Mouse (Mus musculus) layer of hippocampus, adult 11-12 months (tissue): Measurements from ENCODE around the gene Pcsk4.
A peak's percentile ranks its signal among the peaks of the same experiment; 100 is the strongest.
"Not testable (repeated sequence)": the region's sequence is repeated elsewhere in the genome, so short reads cannot be mapped to it uniquely, and the experiment has no call there.

Source experiments
- DNase-seq: peaks from one replicate; pipeline ENCODE4 v3.0.0; 2022; ENCODE audit warnings: low spot score

The Pcsk4 gene

GRCm38 (mm10) chr10:80347514-80347967 lies 18.2 kb upstream of the Pcsk4 start:
- DNase-seq, result no peak

- DNase-seq, result not testable (repeated sequence)
These were observed 16.6 kb upstream of the Pcsk4 start for GRCm38 (mm10) chr10:80345929-80346328.

GRCm38 (mm10) chr10:80345122-80345521 lies 15.8 kb upstream of the Pcsk4 start:
- no peak for DNase-seq

- DNase-seq, result no peak
These were observed 14.9 kb upstream of the Pcsk4 start for GRCm38 (mm10) chr10:80344131-80344661.

GRCm38 (mm10) chr10:80343425-80343895 lies 14.2 kb upstream of the Pcsk4 start:
- DNase-seq, result no peak

- DNase-seq, result peak; percentile 32
These were observed 13.6 kb upstream of the Pcsk4 start for GRCm38 (mm10) chr10:80342749-80343424.

GRCm38 (mm10) chr10:80342305-80342748 lies 13.0 kb upstream of the Pcsk4 start:
- no peak for DNase-seq

- DNase-seq, result no peak
These were observed 12.4 kb upstream of the Pcsk4 start for GRCm38 (mm10) chr10:80341491-80342304.

GRCm38 (mm10) chr10:80341026-80341425 lies 11.7 kb upstream of the Pcsk4 start:
- no peak for DNase-seq

- peak; percentile 90 for DNase-seq
These were observed 10.8 kb upstream of the Pcsk4 start for GRCm38 (mm10) chr10:80339941-80340750.

- no peak for DNase-seq
These were observed 7.0 kb upstream of the Pcsk4 start for GRCm38 (mm10) chr10:80336263-80336662.

- DNase-seq, result no peak
These were observed 3.3 kb upstream of the Pcsk4 start for GRCm38 (mm10) chr10:80332525-80332989.

- no peak for DNase-seq
These were observed 2.6 kb upstream of the Pcsk4 start for GRCm38 (mm10) chr10:80331636-80332524.

- DNase-seq, result no peak
These were observed 1.6 kb upstream of the Pcsk4 start for GRCm38 (mm10) chr10:80330888-80331287.

GRCm38 (mm10) chr10:80330084-80330483 lies 786 bp upstream of the Pcsk4 start:
- DNase-seq, result no peak

- DNase-seq, result no peak
These were observed 4.3 kb downstream of the Pcsk4 start for GRCm38 (mm10) chr10:80325045-80325444.

- DNase-seq, result no peak
These were observed 4.9 kb downstream of the Pcsk4 start for GRCm38 (mm10) chr10:80324120-80325037.

GRCm38 (mm10) chr10:80323261-80324119 lies 5.8 kb downstream of the Pcsk4 start:
- no peak for DNase-seq

GRCm38 (mm10) chr10:80322811-80323211 lies 6.5 kb downstream of the Pcsk4 start:
- no peak for DNase-seq
